Mouse (Mus musculus) kidney, adult 2 months (tissue): ENCODE data around the gene Mrtfb.
"Not testable (repeated sequence)": the region's sequence is repeated elsewhere in the genome, so short reads cannot be mapped to it uniquely, and the experiment has no call there.

Experiments used
- CTCF ChIP-seq: fragments of 200-500 bp; conservative IDR thresholded peaks from 2 replicates; pipeline ENCODE4 v1.5.1; 2011; ENCODE audit warnings: low read depth, mild to moderate bottlenecking, control low read depth, low read length, moderate library complexity, mixed read lengths; ENCODE audit not compliant: insufficient read depth, insufficient read length
- POLR2A ChIP-seq: fragments of 200-500 bp; IDR thresholded peaks from one replicate; pipeline ENCODE4 v1.6.1; 2011; ENCODE audit warnings: low read depth, low read length, control low read depth

DNA sequence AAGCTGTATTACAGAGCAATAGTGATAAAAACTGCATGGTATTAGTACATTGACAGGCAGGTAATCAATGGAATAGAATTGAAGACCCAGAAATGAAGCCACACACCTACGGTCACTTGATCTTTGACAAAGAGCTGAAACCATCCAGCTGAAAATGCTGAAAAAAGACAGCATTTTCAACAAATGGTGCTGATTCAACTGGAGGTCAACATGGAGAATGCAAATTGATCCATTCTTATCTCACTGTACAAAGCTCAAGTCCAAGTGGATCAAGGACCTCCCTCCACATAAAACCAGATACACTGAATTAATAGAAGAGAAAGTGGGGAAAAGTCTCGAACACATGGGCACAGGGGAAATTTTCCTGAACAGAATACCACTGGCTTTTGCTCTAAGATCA is 89.5 kb downstream of the Mrtfb start:
- TF ChIP-seq CTCF, POLR2A: not testable (repeated sequence)
